Mouse (Mus musculus): ENCODE results near the gene Edem3.

The Edem3 gene

DNA sequence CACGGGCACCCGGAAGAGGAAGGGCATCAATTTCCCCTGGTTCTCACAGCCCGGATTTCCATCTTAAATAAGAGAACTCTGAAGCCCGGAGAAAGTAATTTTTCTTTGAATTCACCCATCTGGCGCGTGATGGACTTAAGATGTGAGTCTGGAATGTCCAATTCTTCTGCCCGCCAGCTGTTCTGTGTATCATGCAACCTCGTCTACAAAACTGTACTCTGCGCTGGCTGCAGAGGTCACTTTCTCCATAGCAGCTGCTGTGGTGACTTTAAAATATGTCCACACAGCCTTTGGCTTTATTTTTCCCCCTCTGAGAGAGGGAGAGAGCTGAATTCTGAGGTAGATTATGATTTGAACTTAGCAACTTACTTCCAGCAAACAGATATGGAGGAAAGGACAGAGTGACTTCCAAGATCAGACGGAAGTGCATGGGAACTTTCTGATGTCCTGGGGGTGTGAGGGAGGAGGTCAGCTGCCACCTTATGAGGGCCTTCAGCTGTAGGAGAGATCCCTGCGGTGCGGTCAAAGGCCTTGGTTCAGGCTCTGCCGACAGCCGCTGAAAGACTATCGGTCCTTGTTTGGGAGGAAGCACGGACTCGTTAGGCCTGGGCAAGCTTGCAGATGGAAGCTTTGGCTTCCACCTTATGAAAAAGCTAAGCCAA, 108.1 kb downstream of the Edem3 start:
- DNase-seq (ENCODE audit: low spot score in 2 of 2): no peak

DNA sequence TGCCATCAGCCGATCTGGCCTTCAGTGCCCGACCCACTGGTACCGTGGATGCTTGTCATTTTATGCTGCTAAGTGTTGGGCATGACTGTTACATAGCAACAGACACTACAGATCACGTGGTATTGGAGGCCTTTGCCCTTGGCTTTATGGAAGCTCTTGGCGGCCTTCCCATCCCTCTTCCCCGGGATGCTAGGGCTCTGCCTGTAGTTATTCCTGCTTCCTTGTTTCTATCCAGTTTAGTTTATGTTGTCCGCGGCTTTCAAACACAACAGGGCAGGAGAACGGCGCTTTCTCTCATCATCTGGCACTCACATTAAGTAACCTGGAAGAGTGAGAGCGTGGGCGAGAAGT, 108.6 kb downstream of the Edem3 start:
- DNase-seq (ENCODE audit: low spot score in 2 of 2): no peak

DNA sequence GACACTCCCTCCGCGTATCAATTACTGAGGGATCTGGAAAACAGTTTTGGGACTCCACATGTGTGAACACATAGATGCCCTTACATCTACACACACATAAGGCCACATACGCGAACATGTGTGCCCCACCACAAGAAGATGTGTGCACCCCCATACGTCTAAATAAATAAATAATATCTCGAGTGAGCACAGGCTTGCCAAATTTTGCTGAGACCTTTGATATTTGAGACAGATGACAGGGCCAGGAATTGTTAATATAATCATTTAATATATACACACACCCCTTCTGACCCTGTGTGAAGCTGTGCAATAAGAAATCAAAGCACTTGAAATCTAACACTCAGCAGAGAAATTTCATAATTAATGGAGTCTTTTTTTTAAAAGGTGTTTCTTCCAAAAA, 109.2 kb downstream of the Edem3 start:
- DNase-seq (ENCODE audit: low spot score in 2 of 2): no peak
